Mouse (Mus musculus) frontal cortex, postnatal 14 days (tissue): ENCODE data around the gene Cyp2c29.
"Not testable (repeated sequence)": the region's sequence is repeated elsewhere in the genome, so short reads cannot be mapped to it uniquely, and the experiment has no call there.

ENCODE experiments used
- DNase-seq, 2 experiments: peaks; one replicate each; pipeline ENCODE4 v3.0.0; 2022; ENCODE audit warnings: low spot score in 2 of 2

The Cyp2c29 gene

GRCm38 (mm10) chr19:39269105-39269504, at the start of gene Cyp2c29:
Gene Cyp2c29 (plus strand): TSS chr19:39269405.
- DNase-seq, result not testable (repeated sequence)

GRCm38 (mm10) chr19:39267036-39267435, 2.2 kb upstream of the Cyp2c29 start:
- DNase-seq, result not testable (repeated sequence)

- no peak for DNase-seq
These were observed 13.6 kb downstream of the Cyp2c29 start for GRCm38 (mm10) chr19:39282801-39283200.

GRCm38 (mm10) chr19:39285637-39286036, 16.4 kb downstream of the Cyp2c29 start:
- no peak for DNase-seq

- DNase-seq, result no peak
These were observed 17.6 kb downstream of the Cyp2c29 start for GRCm38 (mm10) chr19:39286825-39287224.

- no peak for DNase-seq
These were observed 19.8 kb downstream of the Cyp2c29 start for GRCm38 (mm10) chr19:39288978-39289377.
